Mouse (Mus musculus): ENCODE data around the gene Glra1. TPM values are rescaled to one million over a fixed set of nuclear protein-coding genes. Genes with fewer than 3 reads are reported as not detected.

The Glra1 gene
- total RNA-seq, 1 experiment = not detected

DNA sequence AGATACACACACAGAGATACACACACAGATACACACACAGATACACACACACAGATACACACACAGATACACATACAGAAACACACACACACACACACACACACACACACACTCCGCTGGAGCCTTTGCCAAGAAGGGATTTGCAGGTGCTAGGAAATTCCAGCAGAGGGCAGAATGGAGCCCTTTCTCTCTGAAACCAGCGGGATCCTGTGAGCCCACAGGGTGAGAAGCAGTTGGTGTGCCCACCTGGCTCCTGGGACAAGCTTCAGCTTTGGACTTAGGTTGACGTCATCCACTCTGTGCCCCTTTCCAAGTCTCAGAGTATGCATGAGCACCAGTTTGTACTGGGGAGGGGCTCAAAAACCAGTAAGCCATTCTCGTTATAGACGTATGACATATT lies 96.6 kb downstream of the Glra1 start:
- H3K27ac ChIP-seq (ENCODE audit: insufficient read depth, low read depth, low read length, poor library complexity, severe bottlenecking) = no peak overlapping the region
- in situ Hi-C loops (cut with MboI; ENCODE audit: low sequenced_read_pairs in 2 of 2, unreplicated experiment in 2 of 2) = no loop called here
- no peaks in the 10 kb centered on the region for H3K36me3 ChIP-seq (ENCODE audit: control insufficient read depth, insufficient read depth, low read length, poor library complexity, severe bottlenecking)
- DNase-seq (ENCODE audit: low read depth, low spot score) = no peak
- TF ChIP-seq MAFK (IDR thresholded peaks at IDR 0.05; ENCODE audit: insufficient read depth, low read depth, low read length) = no peak
- TF ChIP-seq ZC3H11A (IDR thresholded peaks at IDR 0.05; ENCODE audit: borderline replicate concordance, low read depth, low read length) = no peak
- no peak for TF ChIP-seq ZNF384 (IDR thresholded peaks at IDR 0.05; ENCODE audit: low read depth, low read length)
- TF ChIP-seq HCFC1 (IDR thresholded peaks at IDR 0.05; ENCODE audit: borderline replicate concordance, insufficient read depth, low read length) = no peak
- TF ChIP-seq CHD2 (IDR thresholded peaks at IDR 0.05; ENCODE audit: low read depth, low read length) = no peak
- no peak overlapping the region for H3K4me3 ChIP-seq (ENCODE audit: insufficient read depth in 1 of 2, low read depth in 1 of 2, low read length in 2 of 2, poor library complexity in 1 of 2, severe bottlenecking in 1 of 2)
- H3K9ac ChIP-seq (ENCODE audit: insufficient read depth, low read depth, low read length, poor library complexity, severe bottlenecking) = no peak overlapping the region
- H3K4me1 ChIP-seq (ENCODE audit: control insufficient read depth in 2 of 2, insufficient read depth in 2 of 2, low read length in 2 of 2, poor library complexity in 1 of 2) = no peaks in the 10 kb centered on the region; a peak in 1 of 4 replicates
- no peaks in the 10 kb centered on the region for H3K9me3 ChIP-seq (ENCODE audit: control insufficient read depth, insufficient read depth, low read depth, low read length)

DNA sequence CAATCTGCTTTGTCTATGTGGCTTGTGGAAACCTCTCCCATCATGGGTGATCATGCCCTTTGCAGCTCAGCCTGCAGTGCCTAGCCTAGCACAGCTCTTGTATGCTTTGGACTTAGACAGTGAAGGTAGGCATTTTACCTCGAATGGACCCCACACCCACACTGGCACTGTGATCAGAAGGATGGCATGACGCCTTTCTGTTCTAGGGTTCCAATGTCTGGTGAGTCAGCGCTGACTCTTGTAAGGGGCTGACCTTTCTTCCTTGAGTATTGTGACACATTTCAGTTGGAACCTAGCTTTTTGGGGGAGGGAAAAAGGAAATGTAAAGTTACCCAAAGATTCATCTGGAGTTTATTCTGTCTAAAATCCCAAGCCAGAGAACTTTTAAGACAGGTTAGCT lies 102.5 kb downstream of the Glra1 start:
- Histone ChIP-seq H3K36me3 (ENCODE audit: control insufficient read depth, insufficient read depth, low read length, poor library complexity, severe bottlenecking) (peaks cover 11% of the 10 kb centered on the region), H3K4me1 (ENCODE audit: control insufficient read depth in 2 of 2, insufficient read depth in 2 of 2, low read length in 2 of 2, poor library complexity in 1 of 2) (no peaks in the 10 kb centered on the region; a peak in 1 of 4 replicates), H3K4me3 (ENCODE audit: insufficient read depth in 1 of 2, low read depth in 1 of 2, low read length in 2 of 2, poor library complexity in 1 of 2, severe bottlenecking in 1 of 2) (no peak overlapping the region), H3K9me3 (ENCODE audit: control insufficient read depth, insufficient read depth, low read depth, low read length) (no peaks in the 10 kb centered on the region), H3K27ac (ENCODE audit: insufficient read depth, low read depth, low read length, poor library complexity, severe bottlenecking) (no peak overlapping the region), H3K9ac (ENCODE audit: insufficient read depth, low read depth, low read length, poor library complexity, severe bottlenecking) (no peak overlapping the region)
- TF ChIP-seq CHD2 (IDR thresholded peaks at IDR 0.05; ENCODE audit: low read depth, low read length) (no peak), HCFC1 (IDR thresholded peaks at IDR 0.05; ENCODE audit: borderline replicate concordance, insufficient read depth, low read length) (no peak), ZC3H11A (IDR thresholded peaks at IDR 0.05; ENCODE audit: borderline replicate concordance, low read depth, low read length) (no peak), ZNF384 (IDR thresholded peaks at IDR 0.05; ENCODE audit: low read depth, low read length) (no peak), MAFK (IDR thresholded peaks at IDR 0.05; ENCODE audit: insufficient read depth, low read depth, low read length) (no peak)
- in situ Hi-C loops (cut with MboI; ENCODE audit: low sequenced_read_pairs in 2 of 2, unreplicated experiment in 2 of 2) = no loop called here
- DNase-seq (ENCODE audit: low read depth, low spot score) = no peak

DNA sequence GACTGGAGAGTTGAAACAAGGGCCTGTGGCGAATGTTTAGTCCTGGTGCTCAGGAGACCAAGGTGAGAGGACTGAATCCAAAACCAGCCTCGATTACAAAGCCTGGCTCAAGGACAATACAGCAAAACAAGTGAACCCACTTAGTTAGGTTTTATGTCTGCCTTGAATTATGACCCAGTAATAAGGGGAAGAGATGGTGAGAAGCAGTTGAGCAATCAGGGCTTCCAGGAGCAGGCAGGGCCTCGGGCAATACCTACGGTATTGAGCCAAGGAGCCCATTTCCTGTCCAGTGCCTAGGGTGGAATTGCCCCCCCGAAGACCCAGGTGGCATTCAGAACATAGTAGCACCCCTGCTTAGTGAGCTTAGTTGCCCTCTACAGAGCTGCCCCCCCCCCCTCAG lies 105.1 kb downstream of the Glra1 start:
- TF ChIP-seq ZNF384 (IDR thresholded peaks at IDR 0.05; ENCODE audit: low read depth, low read length) = no peak
- no peak for TF ChIP-seq HCFC1 (IDR thresholded peaks at IDR 0.05; ENCODE audit: borderline replicate concordance, insufficient read depth, low read length)
- no peak for TF ChIP-seq MAFK (IDR thresholded peaks at IDR 0.05; ENCODE audit: insufficient read depth, low read depth, low read length)
- TF ChIP-seq CHD2 (IDR thresholded peaks at IDR 0.05; ENCODE audit: low read depth, low read length) = no peak
- TF ChIP-seq ZC3H11A (IDR thresholded peaks at IDR 0.05; ENCODE audit: borderline replicate concordance, low read depth, low read length) = no peak
- Histone ChIP-seq H3K9me3 (ENCODE audit: control insufficient read depth, insufficient read depth, low read depth, low read length) (no peaks in the 10 kb centered on the region), H3K4me3 (ENCODE audit: insufficient read depth in 1 of 2, low read depth in 1 of 2, low read length in 2 of 2, poor library complexity in 1 of 2, severe bottlenecking in 1 of 2) (no peak overlapping the region), H3K36me3 (ENCODE audit: control insufficient read depth, insufficient read depth, low read length, poor library complexity, severe bottlenecking) (peaks cover 30% of the 10 kb centered on the region), H3K27ac (ENCODE audit: insufficient read depth, low read depth, low read length, poor library complexity, severe bottlenecking) (no peak overlapping the region), H3K4me1 (ENCODE audit: control insufficient read depth in 2 of 2, insufficient read depth in 2 of 2, low read length in 2 of 2, poor library complexity in 1 of 2) (no peaks in the 10 kb centered on the region; a peak in 1 of 4 replicates), H3K9ac (ENCODE audit: insufficient read depth, low read depth, low read length, poor library complexity, severe bottlenecking) (no peak overlapping the region)
- no peak for DNase-seq (ENCODE audit: low read depth, low spot score)
- in situ Hi-C loops (cut with MboI; ENCODE audit: low sequenced_read_pairs in 2 of 2, unreplicated experiment in 2 of 2) = no loop called here

DNA sequence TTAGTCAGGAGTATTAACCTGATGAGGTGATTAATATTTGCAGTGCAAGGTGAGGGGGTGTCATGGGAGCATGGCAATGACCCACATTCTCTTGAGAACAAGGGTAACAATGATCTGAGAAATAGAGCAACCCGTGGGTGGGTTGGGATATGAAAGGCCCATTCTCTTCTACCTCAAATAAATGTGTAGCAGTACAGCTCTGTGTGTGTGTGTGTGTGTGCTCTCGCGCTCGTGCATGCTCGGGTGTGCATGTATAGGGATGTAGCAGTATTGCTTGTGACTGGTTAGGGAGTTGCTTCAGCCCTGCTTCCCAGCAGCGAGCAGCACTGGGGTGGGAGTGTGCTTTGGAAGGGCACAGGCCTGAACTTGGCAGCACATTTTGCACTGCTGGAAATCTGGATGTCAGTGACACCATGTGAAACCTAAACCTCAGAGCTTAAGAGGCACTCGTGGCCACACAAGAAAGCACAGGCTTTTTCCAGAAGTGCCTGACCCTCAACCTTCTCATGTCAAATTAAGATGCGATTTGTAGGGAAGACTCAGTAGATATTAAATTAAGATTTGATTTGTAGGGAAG lies 106.0 kb downstream of the Glra1 start:
- H3K9me3 ChIP-seq (ENCODE audit: control insufficient read depth, insufficient read depth, low read depth, low read length) = no peaks in the 10 kb centered on the region
- H3K36me3 ChIP-seq (ENCODE audit: control insufficient read depth, insufficient read depth, low read length, poor library complexity, severe bottlenecking) = peaks cover 36% of the 10 kb centered on the region
- no peak for TF ChIP-seq CHD2 (IDR thresholded peaks at IDR 0.05; ENCODE audit: low read depth, low read length)
- H3K4me1 ChIP-seq (ENCODE audit: control insufficient read depth in 2 of 2, insufficient read depth in 2 of 2, low read length in 2 of 2, poor library complexity in 1 of 2) = no peaks in the 10 kb centered on the region; a peak in 1 of 4 replicates
- no peak overlapping the region for H3K27ac ChIP-seq (ENCODE audit: insufficient read depth, low read depth, low read length, poor library complexity, severe bottlenecking)
- no peak for DNase-seq (ENCODE audit: low read depth, low spot score)
- in situ Hi-C loops (cut with MboI; ENCODE audit: low sequenced_read_pairs in 2 of 2, unreplicated experiment in 2 of 2) = no loop called here
- H3K9ac ChIP-seq (ENCODE audit: insufficient read depth, low read depth, low read length, poor library complexity, severe bottlenecking) = no peak overlapping the region
- H3K4me3 ChIP-seq (ENCODE audit: insufficient read depth in 1 of 2, low read depth in 1 of 2, low read length in 2 of 2, poor library complexity in 1 of 2, severe bottlenecking in 1 of 2) = no peak overlapping the region

DNA sequence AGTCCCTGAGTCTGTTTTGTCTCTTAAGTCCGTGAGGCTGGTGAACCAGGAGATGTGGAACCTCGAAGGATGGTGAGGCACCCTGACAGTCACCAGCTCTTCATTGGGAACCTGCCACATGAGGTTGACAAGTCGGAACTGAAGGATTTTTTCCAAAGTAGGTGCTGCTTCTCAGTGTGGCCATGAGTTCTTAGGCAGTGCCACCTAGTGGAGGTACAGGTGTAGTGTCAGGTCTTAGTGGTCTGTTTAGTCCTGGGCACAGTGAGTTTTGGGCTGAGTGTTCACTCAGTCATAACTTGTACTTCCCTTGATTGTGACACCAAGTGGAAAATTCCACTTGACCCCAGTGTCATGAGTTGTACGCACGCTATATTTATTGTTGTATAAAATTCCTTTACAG lies 110.1 kb downstream of the Glra1 start:
- in situ Hi-C loops (cut with MboI; ENCODE audit: low sequenced_read_pairs in 2 of 2, unreplicated experiment in 2 of 2) = no loop called here
- H3K9me3 ChIP-seq (ENCODE audit: control insufficient read depth, insufficient read depth, low read depth, low read length) = no peaks in the 10 kb centered on the region
- no peak overlapping the region for H3K4me3 ChIP-seq (ENCODE audit: insufficient read depth in 1 of 2, low read depth in 1 of 2, low read length in 2 of 2, poor library complexity in 1 of 2, severe bottlenecking in 1 of 2)
- no peaks in the 10 kb centered on the region; a peak in 2 of 4 replicates for H3K4me1 ChIP-seq (ENCODE audit: control insufficient read depth in 2 of 2, insufficient read depth in 2 of 2, low read length in 2 of 2, poor library complexity in 1 of 2)
- DNase-seq (ENCODE audit: low read depth, low spot score) = peak; percentile 63
- peak; percentile 40; the same call in 1 of the 2 replicates for TF ChIP-seq ZNF384 (IDR thresholded peaks at IDR 0.05; ENCODE audit: low read depth, low read length)
- TF ChIP-seq MAFK (IDR thresholded peaks at IDR 0.05; ENCODE audit: insufficient read depth, low read depth, low read length) = no peak
- TF ChIP-seq ZC3H11A (IDR thresholded peaks at IDR 0.05; ENCODE audit: borderline replicate concordance, low read depth, low read length) = no peak
- TF ChIP-seq CHD2 (IDR thresholded peaks at IDR 0.05; ENCODE audit: low read depth, low read length) = no peak
- no peak for TF ChIP-seq HCFC1 (IDR thresholded peaks at IDR 0.05; ENCODE audit: borderline replicate concordance, insufficient read depth, low read length)
- H3K27ac ChIP-seq (ENCODE audit: insufficient read depth, low read depth, low read length, poor library complexity, severe bottlenecking) = no peak overlapping the region
- H3K36me3 ChIP-seq (ENCODE audit: control insufficient read depth, insufficient read depth, low read length, poor library complexity, severe bottlenecking) = peaks cover 66% of the 10 kb centered on the region
- H3K9ac ChIP-seq (ENCODE audit: insufficient read depth, low read depth, low read length, poor library complexity, severe bottlenecking) = no peak overlapping the region
